Mouse (Mus musculus) lung, postnatal 0 days (tissue): Measurements from ENCODE around the gene Syde2.

Experiments
- CTCF ChIP-seq: IDR thresholded peaks from 2 replicates; pipeline ENCODE4 v1.5.1; 2016; ENCODE audit warnings: antibody characterized with exemption, mild to moderate bottlenecking
- EP300 ChIP-seq: IDR thresholded peaks from 2 replicates; pipeline ENCODE4 v1.6.1; 2016; ENCODE audit warnings: antibody characterized with exemption, mild to moderate bottlenecking, control low read depth

- TF ChIP-seq CTCF (no peak), EP300 (no peak)
These were observed 39.4 kb downstream of the Syde2 start for GRCm38 (mm10) chr3:146027116-146027515.
